Mouse (Mus musculus) monocyte, adult 59 days (primary cell): Measurements from ENCODE around the gene Rbmxl1. TPM values are rescaled to one million over a fixed set of nuclear protein-coding genes. Genes with fewer than 3 reads are reported as not detected.

Experiments
- total RNA-seq, 2 experiments: library from RNA; stranded (reverse); gene quantifications; one replicate each; pipeline ENCODE4 v1.2.4; 2023

Rbmxl1 gene
- total RNA-seq: 10 to 100 TPM; 46.6 to 54.4 TPM

GRCm38 (mm10) chr8:78508719-78509272 is at the start of gene Rbmxl1:
TSS of gene Rbmxl1 (minus strand) at chr8:78508898.

DNA sequence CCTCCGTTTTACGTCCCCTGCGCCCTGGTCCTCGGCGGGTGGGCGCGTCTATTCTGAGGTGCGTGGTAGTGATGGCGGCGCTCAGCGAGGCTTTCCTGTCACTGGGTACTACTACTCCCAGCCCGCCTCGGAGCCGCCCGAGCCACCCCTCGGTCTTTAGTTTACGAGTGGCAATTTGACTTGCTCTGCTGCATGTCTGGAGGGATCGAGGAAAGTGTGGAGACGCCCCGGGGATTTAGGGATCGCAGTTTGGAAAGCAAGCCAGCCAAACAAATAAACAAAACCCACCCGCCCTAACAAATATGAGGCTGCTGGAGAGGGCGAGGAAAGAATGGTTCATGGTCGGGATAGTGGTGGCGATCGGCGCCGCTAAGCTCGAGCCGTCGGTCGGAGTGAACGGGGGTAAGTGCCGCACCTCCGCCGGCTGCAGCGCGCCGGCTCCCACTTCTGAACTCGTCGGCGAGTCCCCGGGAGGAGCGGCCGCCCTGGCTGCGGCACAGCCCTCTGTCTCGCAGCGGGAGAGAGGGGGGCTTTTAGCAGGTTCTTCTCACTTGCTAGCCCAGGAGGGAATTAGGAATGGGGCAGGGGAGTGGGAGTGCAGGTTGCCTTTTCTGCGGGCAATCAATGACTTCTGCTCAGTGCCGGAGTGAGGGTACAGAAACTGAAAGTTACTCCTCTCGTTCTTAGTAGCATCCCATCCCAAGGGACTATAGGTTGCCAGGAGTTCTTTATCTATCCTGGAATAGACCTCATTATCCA is 754 bp upstream of the Rbmxl1 start, which contains the start of gene Slc10a7:
Gene Slc10a7 (plus strand): TSS at position 74 of the 759 bp plus-strand sequence.

Other genes starting within 250 kb of the Rbmxl1 start
- gene Pou4f2, start 72.3 kb downstream of the Rbmxl1 start, total RNA-seq: not detected
- 10 to 100 TPM; 23.7 to 26.1 TPM for gene Slc10a7, start 448 bp upstream of the Rbmxl1 start, total RNA-seq